Mouse (Mus musculus): Measurements from ENCODE around the gene Slfn5. TPM values are rescaled to one million over a fixed set of nuclear protein-coding genes. Genes with fewer than 3 reads are reported as not detected.
"Not testable (repeated sequence)": the region's sequence is repeated elsewhere in the genome, so short reads cannot be mapped to it uniquely, and the experiment has no call there.

Gene Slfn5
- polyA plus RNA-seq, 1 experiment from 2014 or later = 7.8 TPM

GRCm38 (mm10) chr11:82990612-82991385 lies 39.6 kb downstream of the Slfn5 start:
- Histone ChIP-seq H3K4me1 (ENCODE audit: insufficient read depth, low read length) (peaks cover 14% of the 10 kb centered on the region; the same call in 1 of the 2 replicates), H3K27ac (ENCODE audit: low read length) (peak overlapping the region; percentile 63; the same call in 1 of the 2 replicates), H3K4me3 (ENCODE audit: low read length) (peak overlapping the region; percentile 53), H3K4me2 (replicated peaks; ENCODE audit: low read depth, low read length) (peak overlapping the region; percentile 66), H3K9ac (replicated peaks; ENCODE audit: low read length) (peak overlapping the region; percentile 61)
- H3K9me3 ChIP-seq (ENCODE audit: low read length); H3K27me3 ChIP-seq (ENCODE audit: insufficient read depth, low read length); H3K36me3 ChIP-seq (ENCODE audit: insufficient read depth, low read length): not testable (repeated sequence)
- 12% methylated on average over 19 of the region's 19 CpGs for WGBS
- peak; percentile 91 for ATAC-seq (ENCODE audit: low FRiP score, low TSS enrichment)

- ATAC-seq (ENCODE audit: low FRiP score, low TSS enrichment) = 0 out of 2 replicates have a peak, but pooled peaks have one; percentile 52
- no peaks in the 10 kb centered on the region; the same call in 1 of the 2 replicates for H3K27me3 ChIP-seq (ENCODE audit: insufficient read depth, low read length)
- 4% methylated on average over 14 of the region's 14 CpGs for WGBS
- H3K9me3 ChIP-seq (ENCODE audit: low read length) = no peaks in the 10 kb centered on the region
- H3K4me2 ChIP-seq (replicated peaks; ENCODE audit: low read depth, low read length) = peak within 1 kb of the TSS; percentile 66
- H3K27ac ChIP-seq (ENCODE audit: low read length) = peak within 1 kb of the TSS; percentile 63
- peaks cover 14% of the 10 kb centered on the region; the same call in 1 of the 2 replicates for H3K4me1 ChIP-seq (ENCODE audit: insufficient read depth, low read length)
- no peaks in the 10 kb centered on the region for H3K36me3 ChIP-seq (ENCODE audit: insufficient read depth, low read length)
- peak within 1 kb of the TSS; percentile 61 for H3K9ac ChIP-seq (replicated peaks; ENCODE audit: low read length)
- H3K4me3 ChIP-seq (ENCODE audit: low read length) = peak within 1 kb of the TSS; percentile 53
Observed at GRCm38 (mm10) chr11:82991469-82992166, 40.5 kb downstream of the Slfn5 start, which contains the start of gene Slfn9. Gene Slfn9 (minus strand): TSS chr11:82991830.

GRCm38 (mm10) chr11:83013356-83013755 lies 62.2 kb downstream of the Slfn5 start:
- no peak overlapping the region for H3K27ac ChIP-seq (ENCODE audit: low read length)
- no peak overlapping the region for H3K4me2 ChIP-seq (replicated peaks; ENCODE audit: low read depth, low read length)
- H3K9ac ChIP-seq (replicated peaks; ENCODE audit: low read length) = no peak overlapping the region
- no peak for ATAC-seq (ENCODE audit: low FRiP score, low TSS enrichment)
- no peaks in the 10 kb centered on the region for H3K27me3 ChIP-seq (ENCODE audit: insufficient read depth, low read length)
- 83% methylated on average over 1 of the region's 1 CpGs for WGBS
- no peak overlapping the region for H3K4me3 ChIP-seq (ENCODE audit: low read length)
- H3K36me3 ChIP-seq (ENCODE audit: insufficient read depth, low read length) = no peaks in the 10 kb centered on the region
- H3K4me1 ChIP-seq (ENCODE audit: insufficient read depth, low read length) = no peaks in the 10 kb centered on the region
- H3K9me3 ChIP-seq (ENCODE audit: low read length) = no peaks in the 10 kb centered on the region

Small RNA genes lying within 50 kb of the gene (microRNA-seq; reads per million reads assigned to microRNA genes)
- gene Mir7679 = not detected

Other genes with a start within 250 kb of the Slfn5 start
- gene Cct6b, start 187.0 kb upstream of the Slfn5 start, polyA plus RNA-seq (2015; fragmentation: Nextera tagmentation; extraction: Ambion mirVana) = 0.31 and 0.32 TPM in 2 replicates
- 42.6 and 43.9 TPM in 2 replicates for gene Zfp830, start 187.0 kb upstream of the Slfn5 start, polyA plus RNA-seq (2015; fragmentation: Nextera tagmentation; extraction: Ambion mirVana)
- 33.2 and 35.4 TPM in 2 replicates for gene Lig3, start 170.2 kb upstream of the Slfn5 start, polyA plus RNA-seq (2015; fragmentation: Nextera tagmentation; extraction: Ambion mirVana)
- 23.7 and 25.0 TPM in 2 replicates for gene Rffl, start 80.1 kb upstream of the Slfn5 start, polyA plus RNA-seq (2015; fragmentation: Nextera tagmentation; extraction: Ambion mirVana)
- gene Rad51d, start 60.7 kb upstream of the Slfn5 start, polyA plus RNA-seq (2015; fragmentation: Nextera tagmentation; extraction: Ambion mirVana) = 13.8 and 15.1 TPM in 2 replicates
- gene Fndc8, start 59.2 kb upstream of the Slfn5 start, polyA plus RNA-seq (2015; fragmentation: Nextera tagmentation; extraction: Ambion mirVana) = 0.26 and 0.51 TPM in 2 replicates
- 36.1 and 40.5 TPM in 2 replicates for gene Nle1, start 42.9 kb upstream of the Slfn5 start, polyA plus RNA-seq (2015; fragmentation: Nextera tagmentation; extraction: Ambion mirVana)
- 5.1 and 7.3 TPM in 2 replicates for gene Unc45b, start 40.8 kb upstream of the Slfn5 start, polyA plus RNA-seq (2015; fragmentation: Nextera tagmentation; extraction: Ambion mirVana)
- 18.1 and 18.2 TPM in 2 replicates for gene Slfn9, start 40.5 kb downstream of the Slfn5 start, polyA plus RNA-seq (2015; fragmentation: Nextera tagmentation; extraction: Ambion mirVana)
- gene Slfn8, start 69.5 kb downstream of the Slfn5 start, polyA plus RNA-seq (2015; fragmentation: Nextera tagmentation; extraction: Ambion mirVana) = 0.40 and 0.61 TPM in 2 replicates
- 4.1 and 4.7 TPM in 2 replicates for gene Slfn2, start 113.8 kb downstream of the Slfn5 start, polyA plus RNA-seq (2015; fragmentation: Nextera tagmentation; extraction: Ambion mirVana)
- 0.27 TPM in 2 replicates for gene Slfn1, start 165.5 kb downstream of the Slfn5 start, polyA plus RNA-seq (2015; fragmentation: Nextera tagmentation; extraction: Ambion mirVana)
- 0.11 and 0.17 TPM in 2 replicates for gene Slfn4, start 223.8 kb downstream of the Slfn5 start, polyA plus RNA-seq (2015; fragmentation: Nextera tagmentation; extraction: Ambion mirVana)
- 2.7 and 2.8 TPM in 2 replicates for gene Slfn3, start 240.0 kb downstream of the Slfn5 start, polyA plus RNA-seq (2015; fragmentation: Nextera tagmentation; extraction: Ambion mirVana)